ENCODE assay signal across 5 mouse cellular contexts in genomic region chr17:35353275-35353674, GRCm38 (mm10). TPM values are rescaled to one million over a fixed set of nuclear protein-coding genes. Genes with fewer than 3 reads are reported as not detected.
"Had no signal": no experiment of that assay in that cellular context is flagged by ENCODE, and none has a peak within 500 bp of the region (broad histone marks: within the 10 kb centered on the region; RNA-seq: fewer than 3 reads in every experiment).

No protein-coding gene starts in this region.

RNA-seq across cellular contexts. Expression of gene H2-Q1, which starts 33.1 kb away (rescaled TPM):
- polyA plus RNA-seq: midbrain, embryonic 10.5 days; neural tube, embryonic 14.5 days; spleen, adult 2 months; stomach, postnatal 0 days; testis, adult 2 months had no signal
